Mouse (Mus musculus): ENCODE results near the gene Gm10197.

The Gm10197 gene

GRCm38 (mm10) chr19:53392781-53393343 is 21.3 kb upstream of the Gm10197 start:
- DNase-seq: no peak

GRCm38 (mm10) chr19:53391787-53392186 is 20.2 kb upstream of the Gm10197 start:
- DNase-seq: no peak

- no peak for DNase-seq
Observed at GRCm38 (mm10) chr19:53391386-53391785, 19.8 kb upstream of the Gm10197 start.

GRCm38 (mm10) chr19:53390495-53391007 is 19.0 kb upstream of the Gm10197 start, which contains the start of gene Smndc1:
Gene Smndc1, minus strand, starts transcription at chr19:53390578.
- peak; percentile 99 for DNase-seq

GRCm38 (mm10) chr19:53389851-53390431 is 18.4 kb upstream of the Gm10197 start:
- DNase-seq: no peak

GRCm38 (mm10) chr19:53389417-53389816 is 17.9 kb upstream of the Gm10197 start:
- no peak for DNase-seq

- DNase-seq: no peak
Observed at GRCm38 (mm10) chr19:53383336-53383735, 11.8 kb upstream of the Gm10197 start.

- DNase-seq: no peak
Observed at GRCm38 (mm10) chr19:53378421-53378820, 6.9 kb upstream of the Gm10197 start.

- no peak for DNase-seq
Observed at GRCm38 (mm10) chr19:53377652-53378051, 6.1 kb upstream of the Gm10197 start.

GRCm38 (mm10) chr19:53375816-53376215 is 4.2 kb upstream of the Gm10197 start:
- no peak for DNase-seq

- DNase-seq: no peak
Observed at GRCm38 (mm10) chr19:53375299-53375698, 3.7 kb upstream of the Gm10197 start.

- no peak for DNase-seq
Observed at GRCm38 (mm10) chr19:53373570-53373969, 2.0 kb upstream of the Gm10197 start.

- no peak for DNase-seq
Observed at GRCm38 (mm10) chr19:53370233-53370632, 1.3 kb downstream of the Gm10197 start.

GRCm38 (mm10) chr19:53369469-53370043 is 2.0 kb downstream of the Gm10197 start:
- peak; percentile 91 for DNase-seq

- DNase-seq: no peak
Observed at GRCm38 (mm10) chr19:53366881-53367280, 4.7 kb downstream of the Gm10197 start.

- DNase-seq: no peak
Observed at GRCm38 (mm10) chr19:53366057-53366775, 5.3 kb downstream of the Gm10197 start.

- DNase-seq: peak; percentile 75
Observed at GRCm38 (mm10) chr19:53364963-53365362, 6.6 kb downstream of the Gm10197 start.

GRCm38 (mm10) chr19:53364551-53364950 is 7.0 kb downstream of the Gm10197 start:
- DNase-seq: no peak

- no peak for DNase-seq
Observed at GRCm38 (mm10) chr19:53362967-53363366, 8.6 kb downstream of the Gm10197 start.

- no peak for DNase-seq
Observed at GRCm38 (mm10) chr19:53360265-53360958, 11.2 kb downstream of the Gm10197 start.

GRCm38 (mm10) chr19:53359160-53360033 is 12.2 kb downstream of the Gm10197 start:
- peak; percentile 70 for DNase-seq

GRCm38 (mm10) chr19:53355065-53355464 is 16.5 kb downstream of the Gm10197 start:
- no peak for DNase-seq

All from kidney, adult 18-20 months (tissue).